Mouse (Mus musculus) kidney, adult 2 months (tissue): Measurements from ENCODE around the gene Als2cl.

Experiments
- CTCF ChIP-seq: fragments of 200-500 bp; conservative IDR thresholded peaks from 2 replicates; pipeline ENCODE4 v1.5.1; 2011; ENCODE audit warnings: low read depth, mild to moderate bottlenecking, control low read depth, low read length, moderate library complexity, mixed read lengths; ENCODE audit not compliant: insufficient read depth, insufficient read length
- POLR2A ChIP-seq: fragments of 200-500 bp; IDR thresholded peaks from one replicate; pipeline ENCODE4 v1.6.1; 2011; ENCODE audit warnings: low read depth, low read length, control low read depth

DNA sequence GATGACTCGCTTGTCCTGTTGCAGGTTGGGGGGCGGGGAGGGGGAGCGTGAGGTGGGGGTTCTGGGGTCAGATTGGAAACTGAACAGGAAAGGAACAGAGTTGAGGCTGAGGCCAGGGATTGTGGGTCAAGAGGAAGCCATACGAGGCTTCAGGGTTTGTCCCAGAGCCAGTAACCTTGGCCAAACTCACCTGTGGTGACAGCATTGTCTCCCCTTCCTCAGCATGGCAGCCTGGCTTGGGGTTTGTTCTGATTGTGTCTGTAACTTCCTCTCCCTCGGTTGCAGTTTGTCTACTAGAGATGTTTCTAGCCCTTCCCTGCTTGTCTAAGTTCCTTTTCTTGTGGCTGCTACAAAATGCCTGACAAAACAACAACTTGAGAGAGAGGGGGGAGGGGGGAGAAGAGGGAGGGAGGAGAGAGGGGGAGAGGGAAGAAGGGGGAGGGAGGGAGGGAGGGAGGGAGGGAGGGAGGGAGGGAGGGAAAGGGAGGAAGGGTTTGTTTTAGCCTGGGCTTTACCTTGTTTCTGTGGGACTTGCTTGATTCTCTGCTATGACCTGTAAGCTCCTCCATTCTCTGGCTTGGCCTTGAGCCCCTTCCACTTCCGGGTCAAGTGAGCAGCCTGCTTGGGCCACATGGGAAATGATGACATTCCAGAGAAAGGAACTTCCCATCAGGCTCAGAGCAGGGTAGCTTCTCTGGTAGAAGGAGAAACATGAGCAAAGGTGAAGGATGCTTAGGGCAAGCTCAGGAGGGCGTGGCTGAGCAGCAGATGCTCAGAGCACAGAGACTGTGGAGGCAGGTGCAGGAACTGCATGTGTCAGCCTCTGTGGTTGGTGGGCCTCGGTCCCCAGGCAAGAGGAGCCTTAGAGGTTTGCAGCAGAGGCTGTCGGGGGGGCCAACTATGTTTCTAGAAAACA lies 8.0 kb downstream of the Als2cl start:
- TF ChIP-seq CTCF (no peak), POLR2A (no peak)
